Mouse (Mus musculus) heart, adult 2 months (tissue): ENCODE data around the gene Slc6a21. TPM values are rescaled to one million over a fixed set of nuclear protein-coding genes. Genes with fewer than 3 reads are reported as not detected.
"Not testable (repeated sequence)": the region's sequence is repeated elsewhere in the genome, so short reads cannot be mapped to it uniquely, and the experiment has no call there.

Experiments
- DNase-seq, 2 experiments: peaks; one replicate each; pipeline ENCODE4 v3.0.0; 2021
- H3K27ac ChIP-seq: fragments of 200-600 bp; 2 replicates; pipeline ENCODE4 v1.8.1; 2022
- H3K27me3 ChIP-seq: fragments of 200-500 bp; 2 replicates; pipeline ENCODE4 v1.6.1; 2012; ENCODE audit warnings: mild to moderate bottlenecking, low read length, inconsistent platforms, mixed read lengths; ENCODE audit not compliant: control insufficient read depth, insufficient read depth
- H3K36me3 ChIP-seq: fragments of 200-500 bp; 2 replicates; pipeline ENCODE4 v1.6.1; 2012; ENCODE audit warnings: low read length, inconsistent platforms; ENCODE audit not compliant: control insufficient read depth, insufficient read depth
- H3K4me1 ChIP-seq: fragments of 200-500 bp; 2 replicates; pipeline ENCODE4 v1.6.1; 2011; ENCODE audit warnings: low read length; ENCODE audit not compliant: control insufficient read depth, insufficient read depth
- H3K4me3 ChIP-seq: fragments of 200-600 bp; 2 replicates; pipeline ENCODE4 v1.8.1; 2022
- H3K79me2 ChIP-seq: fragments of 200-500 bp; replicated peaks from 2 replicates; pipeline ENCODE4 v1.6.1; 2012; ENCODE audit warnings: mild to moderate bottlenecking, inconsistent platforms, low read length, moderate library complexity, mixed read lengths; ENCODE audit not compliant: control insufficient read depth, insufficient read depth
- H3K9ac ChIP-seq: fragments of 200-500 bp; 2 replicates; pipeline ENCODE4 v1.6.1; 2012; ENCODE audit warnings: low read depth, mild to moderate bottlenecking, control low read depth, inconsistent platforms, low read length, mixed read lengths
- CTCF ChIP-seq: fragments of 200-600 bp; IDR thresholded peaks from 2 replicates; pipeline ENCODE4 v1.8.1; 2022; ENCODE audit warnings: antibody characterized with exemption, mild to moderate bottlenecking, moderate library complexity
- EP300 ChIP-seq: fragments of 200-500 bp; IDR thresholded peaks from 2 replicates; pipeline ENCODE4 v1.6.1; 2011; ENCODE audit warnings: low read depth, low read length, control low read depth; ENCODE audit not compliant: insufficient read depth
- POLR2A ChIP-seq: fragments of 200-500 bp; IDR thresholded peaks from 2 replicates; pipeline ENCODE4 v1.6.1; 2011; ENCODE audit warnings: mild to moderate bottlenecking, low read depth, low read length, control low read depth; ENCODE audit not compliant: insufficient read depth
- WGBS: fragments of 180-500 bp; shearing (Covaris S2); methylation state at CpG from one replicate; pipeline ENCODE4 v1.1.7; 2018; 5-methylcytosine and 5-hydroxymethylcytosine counted together
- intact Hi-C: fragments of 180-260 bp; cut with DNase I; formaldehyde crosslinking; loops from one replicate; pipeline ENCODE4 v1.15.1; 2025
- polyA plus RNA-seq: library from polyadenylated mRNA; depleted of rRNA; stranded (reverse); fragments of >200 nt; gene quantifications from 2 replicates; pipeline ENCODE4 v1.2.3, GENCODE M21; 2012
- total RNA-seq, 2 experiments: library from RNA; stranded (reverse); gene quantifications; 2 replicates each; pipeline ENCODE4 v1.2.3; 2021

Slc6a21 gene
- total and polyA plus RNA-seq, 3 experiments: 0.55 TPM; not detected in 2

- H3K9ac ChIP-seq: no peak overlapping the region
- DNase-seq: no peak
- H3K27me3 ChIP-seq: no peaks in the 10 kb centered on the region
- H3K79me2 ChIP-seq: no peaks in the 10 kb centered on the region
- H3K4me3 ChIP-seq: no peak overlapping the region
- WGBS: 45% methylated on average over 3 of the region's 3 CpGs
- no peak overlapping the region for H3K27ac ChIP-seq
- intact Hi-C loops: no loop called here
- TF ChIP-seq CTCF (peak; percentile 10; the same call in 1 of the 2 replicates), POLR2A (no peak)
- H3K4me1 ChIP-seq: no peaks in the 10 kb centered on the region
- no peaks in the 10 kb centered on the region for H3K36me3 ChIP-seq
Observed at GRCm38 (mm10) chr7:45247666-45248065, 29.6 kb upstream of the Slc6a21 start.

GRCm38 (mm10) chr7:45253806-45254205, 23.5 kb upstream of the Slc6a21 start:
- TF ChIP-seq CTCF (no peak), POLR2A (no peak), EP300 (no peak)
- 86% methylated on average over 8 of the region's 8 CpGs for WGBS
- Histone ChIP-seq H3K36me3 (no peaks in the 10 kb centered on the region), H3K9ac (no peak overlapping the region), H3K27ac (no peak overlapping the region), H3K4me3 (no peak overlapping the region), H3K27me3 (no peaks in the 10 kb centered on the region), H3K79me2 (no peaks in the 10 kb centered on the region), H3K4me1 (no peaks in the 10 kb centered on the region)
- intact Hi-C loops: no loop called here
- DNase-seq: no peak

DNA sequence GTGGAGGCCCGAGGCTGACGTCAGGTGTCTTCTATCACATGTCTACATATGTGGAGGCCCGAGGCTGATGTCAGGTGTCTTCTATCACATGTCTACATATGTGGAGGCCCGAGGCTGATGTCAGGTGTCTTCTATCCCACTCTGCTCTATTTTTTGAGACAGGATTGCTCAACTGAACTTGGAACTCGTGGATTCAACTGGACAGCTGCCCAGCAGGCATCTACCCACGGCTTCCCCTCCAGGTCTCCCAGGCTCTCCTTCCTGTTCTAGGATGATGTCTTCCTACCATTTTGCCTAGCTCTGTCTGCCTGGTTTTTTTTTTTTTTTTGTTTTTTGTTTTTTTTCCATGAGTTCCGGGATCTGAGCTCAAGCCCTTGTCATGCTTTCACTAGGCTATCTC, 21.5 kb upstream of the Slc6a21 start:
- H3K79me2 ChIP-seq, intact Hi-C loops, H3K9ac ChIP-seq, H3K4me3 ChIP-seq, H3K4me1 ChIP-seq, H3K27ac ChIP-seq, H3K36me3 ChIP-seq, H3K27me3 ChIP-seq: not testable (repeated sequence)
- WGBS: 41% methylated on average over 5 of the region's 7 CpGs
- DNase-seq: peak; percentile 56 to 58

- intact Hi-C loops: no loop called here
- WGBS: 58% methylated on average over 11 of the region's 11 CpGs
- Histone ChIP-seq H3K4me3 (no peak overlapping the region), H3K79me2 (no peaks in the 10 kb centered on the region), H3K27ac (no peak overlapping the region), H3K9ac (no peak overlapping the region), H3K36me3 (no peaks in the 10 kb centered on the region), H3K4me1 (no peaks in the 10 kb centered on the region), H3K27me3 (no peaks in the 10 kb centered on the region)
- TF ChIP-seq EP300 (no peak), CTCF (no peak), POLR2A (no peak)
- DNase-seq: peak in 1 of 2 experiments; percentile 9
Observed at GRCm38 (mm10) chr7:45257063-45257840, 20.1 kb upstream of the Slc6a21 start.

- Histone ChIP-seq H3K9ac (no peak overlapping the region), H3K4me1 (no peaks in the 10 kb centered on the region; the same call in 1 of the 2 replicates), H3K27ac (no peak overlapping the region), H3K36me3 (no peaks in the 10 kb centered on the region), H3K79me2 (no peaks in the 10 kb centered on the region), H3K27me3 (no peaks in the 10 kb centered on the region), H3K4me3 (no peak overlapping the region)
- intact Hi-C loops: no loop called here
- TF ChIP-seq EP300 (no peak), CTCF (no peak), POLR2A (no peak)
- peak in 1 of 2 experiments; percentile 10 for DNase-seq
- WGBS: 86% methylated on average over 8 of the region's 8 CpGs
Observed at GRCm38 (mm10) chr7:45259281-45259680, 18.0 kb upstream of the Slc6a21 start.

GRCm38 (mm10) chr7:45262266-45262665, 15.0 kb upstream of the Slc6a21 start:
- no peak for TF ChIP-seq POLR2A
- TF ChIP-seq CTCF: no peak
- TF ChIP-seq EP300: no peak
- WGBS: 20% methylated on average over 7 of the region's 7 CpGs
- Histone ChIP-seq H3K27me3 (no peaks in the 10 kb centered on the region), H3K27ac (no peak overlapping the region; the same call in 1 of the 2 replicates), H3K79me2 (no peaks in the 10 kb centered on the region), H3K4me3 (no peak overlapping the region), H3K36me3 (no peaks in the 10 kb centered on the region), H3K9ac (no peak overlapping the region), H3K4me1 (no peaks in the 10 kb centered on the region; the same call in 1 of the 2 replicates)
- no peak for DNase-seq
- intact Hi-C loops: no loop called here
